Mouse (Mus musculus) midbrain, postnatal 0 days (tissue): Measurements from ENCODE around the gene Pde6h. TPM values are rescaled to one million over a fixed set of nuclear protein-coding genes. Genes with fewer than 3 reads are reported as not detected.

Experiments
- ATAC-seq: fragments of 200-750 bp; cut with Nextera tagmentation; 2 replicates; pipeline ENCODE4 v1.8.0; 2017; ENCODE audit warnings: moderate number of reproducible peaks, mild to moderate bottlenecking, moderate TSS enrichment, moderate library complexity; ENCODE audit not compliant: low FRiP score
- DNase-seq: peaks from one replicate; pipeline ENCODE4 v3.0.0-alpha.2; 2015; ENCODE audit warnings: low spot score
- H3K27ac ChIP-seq: fragments of 300-500 bp; sonication (generic); 2 replicates; pipeline ENCODE4 v1.5.1; 2014; ENCODE audit warnings: low read depth, mild to moderate bottlenecking, low read length, mixed read lengths
- H3K27me3 ChIP-seq: fragments of 300-500 bp; sonication (generic); 2 replicates; pipeline ENCODE4 v1.6.1; 2014; ENCODE audit warnings: low read length, control low read depth, mixed read lengths; ENCODE audit not compliant: insufficient read depth
- H3K36me3 ChIP-seq: fragments of 300-500 bp; sonication (generic); 2 replicates; pipeline ENCODE4 v1.6.1; 2014; ENCODE audit warnings: low read length, control low read depth, mixed read lengths; ENCODE audit not compliant: insufficient read depth
- H3K4me1 ChIP-seq: fragments of 300-500 bp; sonication (generic); 2 replicates; pipeline ENCODE4 v1.6.1; 2014; ENCODE audit warnings: mild to moderate bottlenecking, control low read depth, antibody characterized with exemption, low read length, mixed read lengths; ENCODE audit not compliant: insufficient read depth
- H3K4me2 ChIP-seq: fragments of 300-500 bp; sonication (generic); 2 replicates; pipeline ENCODE4 v1.6.1; 2014; ENCODE audit warnings: low read depth, mild to moderate bottlenecking, low read length, mixed read lengths; ENCODE audit not compliant: poor library complexity, severe bottlenecking
- H3K4me3 ChIP-seq: fragments of 300-500 bp; sonication (generic); 2 replicates; pipeline ENCODE4 v1.5.1; 2014; ENCODE audit warnings: low read depth, mild to moderate bottlenecking, low read length, moderate library complexity
- H3K9ac ChIP-seq: fragments of 300-500 bp; sonication (generic); replicated peaks from 2 replicates; pipeline ENCODE4 v1.6.1; 2014; ENCODE audit warnings: mild to moderate bottlenecking, low read length, moderate library complexity, mixed read lengths; ENCODE audit not compliant: poor library complexity, severe bottlenecking
- H3K9me3 ChIP-seq: fragments of 300-500 bp; sonication (generic); 2 replicates; pipeline ENCODE4 v1.6.1; 2016; ENCODE audit warnings: low read length, control low read depth
- CTCF ChIP-seq: IDR thresholded peaks from 2 replicates; pipeline ENCODE4 v1.5.1; 2016; ENCODE audit warnings: antibody characterized with exemption, mild to moderate bottlenecking
- WGBS: fragments of 180-500 bp; shearing (Covaris S2); extraction: QIAGEN DNeasy Blood & Tissue Kit; methylation state at CpG from one replicate; pipeline ENCODE4 v1.1.7; 2014; 5-methylcytosine and 5-hydroxymethylcytosine counted together
- polyA plus RNA-seq: library from polyadenylated mRNA; unstranded; fragments of >200 nt; fragmentation: Nextera tagmentation; extraction: Ambion mirVana; gene quantifications from 2 replicates; pipeline ENCODE4 v1.2.1, GENCODE M21; 2015
- total RNA-seq: library from RNA; depleted of rRNA; stranded (reverse); fragments of >200 nt; gene quantifications from 2 replicates; pipeline ENCODE4 v1.2.3, GENCODE M21; 2014

The Pde6h gene
- total and polyA plus RNA-seq, 2 experiments from 2014 or later: 0.05 to 0.84 TPM

DNA sequence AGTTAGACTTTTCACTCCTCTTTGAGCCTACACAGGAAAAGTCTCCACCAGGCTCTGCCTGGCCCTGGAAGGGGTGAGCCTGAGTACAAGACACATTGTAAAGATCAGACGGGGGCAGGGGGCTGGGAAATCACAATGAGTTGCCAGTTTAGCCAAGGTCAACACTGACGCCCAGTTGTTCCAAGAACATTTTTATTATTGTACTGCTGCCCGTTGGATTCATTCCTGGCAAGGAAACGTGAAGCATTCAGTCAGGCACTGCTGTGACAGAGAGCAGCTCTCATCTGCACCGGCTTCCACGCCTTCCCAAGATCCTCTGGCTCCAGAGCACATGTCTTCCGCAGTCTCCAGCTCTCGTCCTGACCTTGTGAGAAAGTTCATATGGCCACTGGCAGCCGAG lies 35.8 kb upstream of the Pde6h start:
- no peak for TF ChIP-seq CTCF
- WGBS: 78% methylated on average over 9 of the region's 9 CpGs
- H3K27ac ChIP-seq: no peak overlapping the region
- DNase-seq: no peak
- ATAC-seq: no peak
- no peak overlapping the region for H3K9ac ChIP-seq
- H3K36me3 ChIP-seq: no peaks in the 10 kb centered on the region
- no peaks in the 10 kb centered on the region for H3K27me3 ChIP-seq
- H3K9me3 ChIP-seq: no peaks in the 10 kb centered on the region
- no peaks in the 10 kb centered on the region for H3K4me1 ChIP-seq
- no peak overlapping the region for H3K4me2 ChIP-seq
- H3K4me3 ChIP-seq: no peak overlapping the region

DNA sequence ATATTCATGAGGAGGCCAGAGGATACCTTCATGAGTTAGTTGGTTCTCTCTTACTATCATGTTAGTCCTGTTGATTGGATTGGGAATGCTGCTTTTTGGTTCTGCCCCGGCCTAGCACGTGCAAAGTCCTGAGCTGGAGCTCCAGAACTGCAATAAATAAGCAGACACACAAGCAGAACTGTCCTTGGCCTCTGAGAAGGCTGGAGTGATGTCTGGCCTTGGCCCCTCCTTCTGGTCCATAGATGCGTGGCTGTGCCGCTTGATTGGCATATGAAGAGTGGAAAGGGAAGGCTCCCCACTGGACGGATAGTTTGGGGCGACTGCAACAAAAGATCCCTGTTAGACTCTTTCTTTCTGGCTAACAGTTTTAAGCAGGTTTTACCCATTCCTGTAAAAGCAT lies 34.6 kb upstream of the Pde6h start:
- WGBS: 87% methylated on average over 6 of the region's 6 CpGs

GRCm38 (mm10) chr6:136889554-136889953 lies 34.1 kb upstream of the Pde6h start:
- H3K4me3 ChIP-seq: no peak overlapping the region
- no peaks in the 10 kb centered on the region for H3K9me3 ChIP-seq
- H3K27ac ChIP-seq: no peak overlapping the region
- no peak for TF ChIP-seq CTCF
- H3K36me3 ChIP-seq: no peaks in the 10 kb centered on the region
- no peaks in the 10 kb centered on the region for H3K27me3 ChIP-seq
- WGBS: 95% methylated on average over 6 of the region's 6 CpGs
- no peak overlapping the region for H3K4me2 ChIP-seq
- no peak overlapping the region for H3K9ac ChIP-seq
- H3K4me1 ChIP-seq: no peaks in the 10 kb centered on the region
- DNase-seq: no peak
- ATAC-seq: no peak

More for the DNA sequence above, 34.6 kb upstream of the Pde6h start:
- H3K4me1 ChIP-seq: no peaks in the 10 kb centered on the region
- DNase-seq: no peak
- no peak overlapping the region for H3K4me2 ChIP-seq
- H3K27me3 ChIP-seq: no peaks in the 10 kb centered on the region
- no peaks in the 10 kb centered on the region for H3K36me3 ChIP-seq
- no peak overlapping the region for H3K27ac ChIP-seq
- no peak overlapping the region for H3K9ac ChIP-seq
- H3K4me3 ChIP-seq: no peak overlapping the region
- no peaks in the 10 kb centered on the region for H3K9me3 ChIP-seq
- TF ChIP-seq CTCF: no peak
- no peak for ATAC-seq

GRCm38 (mm10) chr6:136892002-136892401 lies 31.6 kb upstream of the Pde6h start:
- TF ChIP-seq CTCF: no peak
- no peaks in the 10 kb centered on the region for H3K9me3 ChIP-seq
- H3K4me3 ChIP-seq: no peak overlapping the region
- DNase-seq (no peak), ATAC-seq (no peak)
- WGBS: 88% methylated on average over 2 of the region's 2 CpGs
- H3K27me3 ChIP-seq: no peaks in the 10 kb centered on the region
- no peaks in the 10 kb centered on the region for H3K4me1 ChIP-seq
- no peak overlapping the region for H3K27ac ChIP-seq
- H3K4me2 ChIP-seq: no peak overlapping the region
- no peak overlapping the region for H3K9ac ChIP-seq
- H3K36me3 ChIP-seq: no peaks in the 10 kb centered on the region

DNA sequence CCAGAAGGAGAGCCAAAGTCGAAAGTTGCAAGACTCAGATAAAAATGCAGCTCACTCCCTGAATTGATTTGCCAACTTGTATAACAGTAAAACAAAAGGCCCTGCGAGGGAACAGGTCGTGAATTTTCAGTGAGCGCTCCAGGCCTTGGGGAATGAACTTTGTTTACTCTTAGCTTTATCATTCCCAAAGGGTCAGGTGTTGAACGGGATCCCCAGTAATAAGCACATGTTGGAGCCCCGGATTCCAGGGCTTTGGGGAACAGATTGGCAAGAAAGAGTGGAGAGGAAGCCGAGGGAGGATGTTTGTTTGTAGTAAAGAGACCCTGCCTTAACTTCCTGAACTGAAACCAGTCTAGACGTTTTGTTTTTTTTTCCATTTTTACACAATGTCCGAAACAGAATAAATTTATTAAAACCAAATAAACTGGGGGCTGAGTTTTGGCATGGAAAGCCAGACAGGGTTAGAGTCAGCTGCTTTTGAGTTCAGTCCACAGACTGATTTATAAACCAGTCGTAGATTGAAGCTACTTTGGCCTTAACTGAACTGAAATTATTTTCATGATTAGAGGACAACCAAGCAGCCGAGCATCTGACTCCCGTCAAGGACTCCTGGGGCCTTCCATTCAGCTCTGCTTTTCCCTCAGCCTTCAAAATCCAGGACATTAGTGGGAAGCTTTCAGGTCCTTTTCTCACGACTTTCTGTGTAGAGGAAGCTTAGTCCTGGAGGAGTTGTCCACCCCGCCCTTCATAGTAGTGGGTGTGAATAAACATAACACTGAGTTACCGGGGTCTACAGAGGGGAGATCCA lies 28.9 kb upstream of the Pde6h start:
- H3K27ac ChIP-seq: no peak overlapping the region
- H3K36me3 ChIP-seq: no peaks in the 10 kb centered on the region
- H3K9ac ChIP-seq: no peak overlapping the region
- no peak for TF ChIP-seq CTCF
- no peaks in the 10 kb centered on the region for H3K4me1 ChIP-seq
- H3K27me3 ChIP-seq: no peaks in the 10 kb centered on the region
- H3K9me3 ChIP-seq: no peaks in the 10 kb centered on the region
- ATAC-seq (no peak), DNase-seq (no peak)
- 62% methylated on average over 15 of the region's 15 CpGs for WGBS
- H3K4me2 ChIP-seq: no peak overlapping the region
- no peak overlapping the region for H3K4me3 ChIP-seq

- Histone ChIP-seq H3K27me3 (no peaks in the 10 kb centered on the region), H3K9ac (no peak overlapping the region), H3K4me3 (no peak overlapping the region), H3K36me3 (no peaks in the 10 kb centered on the region), H3K4me2 (no peak overlapping the region), H3K9me3 (no peaks in the 10 kb centered on the region), H3K4me1 (no peaks in the 10 kb centered on the region), H3K27ac (no peak overlapping the region)
- 83% methylated on average over 4 of the region's 4 CpGs for whole genome bisulfite sequencing
- TF ChIP-seq CTCF: no peak
- no peak for ATAC-seq
- DNase-seq: no peak
Observed at GRCm38 (mm10) chr6:136897789-136898188, 25.8 kb upstream of the Pde6h start.
